Mouse (Mus musculus) forebrain, embryonic 15.5 days (tissue): Measurements from ENCODE around the gene Patj. TPM values are rescaled to one million over a fixed set of nuclear protein-coding genes. Genes with fewer than 3 reads are reported as not detected.

Experiments used
- ATAC-seq: fragments of 200-750 bp; cut with Nextera tagmentation; replicated peaks from 2 replicates; pipeline ENCODE4 v1.8.0; 2017; ENCODE audit warnings: mild to moderate bottlenecking, moderate TSS enrichment, moderate library complexity
- H3K27ac ChIP-seq: fragments of 300-500 bp; sonication (generic); replicated peaks from 2 replicates; pipeline ENCODE4 v1.5.1; 2015; ENCODE audit warnings: mild to moderate bottlenecking, inconsistent platforms
- H3K27me3 ChIP-seq: fragments of 300-500 bp; sonication (generic); 2 replicates; pipeline ENCODE4 v1.6.1; 2015; ENCODE audit warnings: inconsistent platforms
- H3K36me3 ChIP-seq: fragments of 300-500 bp; sonication (generic); 2 replicates; pipeline ENCODE4 v1.6.1; 2015; ENCODE audit warnings: mild to moderate bottlenecking, inconsistent platforms
- H3K4me1 ChIP-seq: fragments of 300-500 bp; sonication (generic); 2 replicates; pipeline ENCODE4 v1.6.1; 2015; ENCODE audit warnings: inconsistent platforms
- H3K4me2 ChIP-seq: fragments of 300-500 bp; sonication (generic); replicated peaks from 2 replicates; pipeline ENCODE4 v1.6.1; 2015; ENCODE audit warnings: mild to moderate bottlenecking, inconsistent platforms
- H3K4me3 ChIP-seq: fragments of 300-500 bp; sonication (generic); 2 replicates; pipeline ENCODE4 v1.5.1; 2015; ENCODE audit warnings: mild to moderate bottlenecking, inconsistent platforms
- H3K9ac ChIP-seq: fragments of 300-500 bp; sonication (generic); replicated peaks from 2 replicates; pipeline ENCODE4 v1.6.1; 2015; ENCODE audit warnings: mild to moderate bottlenecking, inconsistent platforms
- H3K9me3 ChIP-seq: fragments of 300-500 bp; sonication (generic); 2 replicates; pipeline ENCODE4 v1.6.1; 2016; ENCODE audit warnings: inconsistent platforms
- WGBS: fragments of 180-500 bp; shearing (Covaris S2); methylation state at CpG from one replicate; pipeline ENCODE4 v1.1.7; 2015; ENCODE audit warnings: mixed read lengths; 5-methylcytosine and 5-hydroxymethylcytosine counted together
- polyA plus RNA-seq: library from polyadenylated mRNA; unstranded; fragments of >200 nt; fragmentation: Nextera tagmentation; extraction: Ambion mirVana; gene quantifications from 2 replicates; pipeline ENCODE4 v1.2.1, GENCODE M21; 2015

The Patj gene
- polyA plus RNA-seq, 1 experiment from 2014 or later = 7.1 TPM

GRCm38 (mm10) chr4:98638731-98639130 lies 243.1 kb downstream of the Patj start:
- H3K36me3 ChIP-seq = no peaks in the 10 kb centered on the region
- WGBS = 94% methylated on average over 8 of the region's 8 CpGs
- no peak overlapping the region for H3K4me3 ChIP-seq
- H3K4me2 ChIP-seq = no peak overlapping the region
- H3K4me1 ChIP-seq = no peaks in the 10 kb centered on the region
- no peaks in the 10 kb centered on the region for H3K27me3 ChIP-seq
- H3K27ac ChIP-seq = no peak overlapping the region
- H3K9ac ChIP-seq = no peak overlapping the region
- H3K9me3 ChIP-seq = no peaks in the 10 kb centered on the region
- no peak for ATAC-seq

- Histone ChIP-seq H3K36me3 (no peaks in the 10 kb centered on the region), H3K9ac (no peak overlapping the region), H3K27ac (no peak overlapping the region), H3K4me3 (no peak overlapping the region), H3K4me1 (no peaks in the 10 kb centered on the region), H3K4me2 (no peak overlapping the region), H3K9me3 (no peaks in the 10 kb centered on the region), H3K27me3 (no peaks in the 10 kb centered on the region)
- 81% methylated on average over 7 of the region's 7 CpGs for WGBS
- ATAC-seq = no peak
These were observed 258.1 kb downstream of the Patj start for GRCm38 (mm10) chr4:98653650-98654049.

GRCm38 (mm10) chr4:98654419-98654821 lies 258.8 kb downstream of the Patj start:
- Histone ChIP-seq H3K27ac (no peak overlapping the region), H3K4me2 (no peak overlapping the region), H3K36me3 (no peaks in the 10 kb centered on the region), H3K4me3 (no peak overlapping the region), H3K9ac (no peak overlapping the region), H3K9me3 (no peaks in the 10 kb centered on the region), H3K27me3 (no peaks in the 10 kb centered on the region), H3K4me1 (no peaks in the 10 kb centered on the region)
- WGBS = 54% methylated on average over 2 of the region's 2 CpGs
- peak; percentile 69 for ATAC-seq

- no peaks in the 10 kb centered on the region for H3K4me1 ChIP-seq
- no peak for ATAC-seq
These were observed 261.2 kb downstream of the Patj start for GRCm38 (mm10) chr4:98656759-98657158.

GRCm38 (mm10) chr4:98659032-98659431 lies 263.4 kb downstream of the Patj start:
- no peaks in the 10 kb centered on the region for H3K4me1 ChIP-seq
- H3K9me3 ChIP-seq = peaks cover 10% of the 10 kb centered on the region
- no peaks in the 10 kb centered on the region for H3K27me3 ChIP-seq
- no peak overlapping the region for H3K4me2 ChIP-seq
- 62% methylated on average over 2 of the region's 2 CpGs for WGBS
- no peak for ATAC-seq
- H3K27ac ChIP-seq = no peak overlapping the region
- H3K4me3 ChIP-seq = no peak overlapping the region
- no peak overlapping the region for H3K9ac ChIP-seq
- H3K36me3 ChIP-seq = no peaks in the 10 kb centered on the region

More at GRCm38 (mm10) chr4:98656759-98657158, 261.2 kb downstream of the Patj start:
- Histone ChIP-seq H3K36me3 (no peaks in the 10 kb centered on the region), H3K4me2 (no peak overlapping the region), H3K27ac (no peak overlapping the region), H3K9ac (no peak overlapping the region), H3K27me3 (no peaks in the 10 kb centered on the region), H3K9me3 (no peaks in the 10 kb centered on the region), H3K4me3 (no peak overlapping the region)
- WGBS = 85% methylated on average over 1 of the region's 1 CpGs

- H3K9ac ChIP-seq = no peak overlapping the region
- H3K36me3 ChIP-seq = no peaks in the 10 kb centered on the region
- peaks cover 10% of the 10 kb centered on the region for H3K9me3 ChIP-seq
- WGBS = 73% methylated on average over 2 of the region's 2 CpGs
- H3K27ac ChIP-seq = no peak overlapping the region
- no peaks in the 10 kb centered on the region for H3K27me3 ChIP-seq
- H3K4me2 ChIP-seq = no peak overlapping the region
- no peak for ATAC-seq
- H3K4me1 ChIP-seq = no peaks in the 10 kb centered on the region
- no peak overlapping the region for H3K4me3 ChIP-seq
These were observed 264.9 kb downstream of the Patj start for GRCm38 (mm10) chr4:98660534-98660933.

- Histone ChIP-seq H3K4me3 (no peak overlapping the region), H3K27me3 (no peaks in the 10 kb centered on the region), H3K4me1 (no peaks in the 10 kb centered on the region), H3K27ac (no peak overlapping the region), H3K36me3 (no peaks in the 10 kb centered on the region), H3K9ac (no peak overlapping the region), H3K9me3 (peaks cover 10% of the 10 kb centered on the region), H3K4me2 (no peak overlapping the region)
- no peak for ATAC-seq
- 66% methylated on average over 7 of the region's 7 CpGs for WGBS
These were observed 270.3 kb downstream of the Patj start for GRCm38 (mm10) chr4:98665884-98666283.

- ATAC-seq = no peak
- H3K27ac ChIP-seq = no peak overlapping the region
- H3K4me1 ChIP-seq = no peaks in the 10 kb centered on the region
- no peak overlapping the region for H3K4me2 ChIP-seq
- H3K4me3 ChIP-seq = no peak overlapping the region
- H3K27me3 ChIP-seq = no peaks in the 10 kb centered on the region
- 100% methylated on average over 1 of the region's 1 CpGs for WGBS
- no peak overlapping the region for H3K9ac ChIP-seq
- no peaks in the 10 kb centered on the region for H3K36me3 ChIP-seq
- H3K9me3 ChIP-seq = peaks cover 10% of the 10 kb centered on the region
These were observed 270.9 kb downstream of the Patj start for GRCm38 (mm10) chr4:98666451-98666850.

GRCm38 (mm10) chr4:98667009-98667408 lies 271.4 kb downstream of the Patj start:
- no peak overlapping the region for H3K27ac ChIP-seq
- H3K4me1 ChIP-seq = no peaks in the 10 kb centered on the region
- WGBS = 74% methylated on average over 3 of the region's 3 CpGs
- no peak for ATAC-seq
- H3K9me3 ChIP-seq = peaks cover 10% of the 10 kb centered on the region
- H3K4me3 ChIP-seq = no peak overlapping the region
- no peak overlapping the region for H3K4me2 ChIP-seq
- no peaks in the 10 kb centered on the region for H3K27me3 ChIP-seq
- no peaks in the 10 kb centered on the region for H3K36me3 ChIP-seq
- no peak overlapping the region for H3K9ac ChIP-seq

- H3K4me1 ChIP-seq = peaks cover 5% of the 10 kb centered on the region; the same call in 1 of the 2 replicates
- 0 out of 2 replicates have a peak, but pooled peaks have one; percentile 41 for ATAC-seq
- WGBS = 55% methylated on average over 9 of the region's 9 CpGs
- H3K9me3 ChIP-seq = no peaks in the 10 kb centered on the region
- no peaks in the 10 kb centered on the region for H3K36me3 ChIP-seq
- H3K4me2 ChIP-seq = no peak overlapping the region
- no peak overlapping the region for H3K27ac ChIP-seq
- H3K4me3 ChIP-seq = no peak overlapping the region
- no peaks in the 10 kb centered on the region for H3K27me3 ChIP-seq
- no peak overlapping the region for H3K9ac ChIP-seq
These were observed 281.9 kb downstream of the Patj start for GRCm38 (mm10) chr4:98677506-98677905.

GRCm38 (mm10) chr4:98686678-98687267 lies 291.2 kb downstream of the Patj start:
- Histone ChIP-seq H3K9me3 (no peaks in the 10 kb centered on the region), H3K9ac (no peak overlapping the region), H3K4me3 (no peak overlapping the region), H3K4me1 (peaks cover 14% of the 10 kb centered on the region), H3K36me3 (no peaks in the 10 kb centered on the region), H3K4me2 (no peak overlapping the region), H3K27ac (peak overlapping the region; percentile 25), H3K27me3 (no peaks in the 10 kb centered on the region)
- WGBS = 49% methylated on average over 11 of the region's 11 CpGs
- ATAC-seq = peak; percentile 88

- WGBS = 54% methylated on average over 11 of the region's 11 CpGs
These were observed 292.5 kb downstream of the Patj start for GRCm38 (mm10) chr4:98688116-98688515.

GRCm38 (mm10) chr4:98688520-98688919 lies 292.9 kb downstream of the Patj start:
- Histone ChIP-seq H3K27ac (peak overlapping the region; percentile 38; the same call in 1 of the 2 replicates), H3K4me2 (no peak overlapping the region), H3K9me3 (no peaks in the 10 kb centered on the region), H3K36me3 (no peaks in the 10 kb centered on the region), H3K9ac (no peak overlapping the region), H3K4me1 (peaks cover 14% of the 10 kb centered on the region), H3K27me3 (no peaks in the 10 kb centered on the region), H3K4me3 (no peak overlapping the region)
- no peak for ATAC-seq
- WGBS = 76% methylated on average over 9 of the region's 9 CpGs

More at GRCm38 (mm10) chr4:98688116-98688515, 292.5 kb downstream of the Patj start:
- peaks cover 14% of the 10 kb centered on the region for H3K4me1 ChIP-seq
- no peak overlapping the region for H3K4me2 ChIP-seq
- no peak overlapping the region for H3K9ac ChIP-seq
- H3K9me3 ChIP-seq = no peaks in the 10 kb centered on the region
- H3K27me3 ChIP-seq = no peaks in the 10 kb centered on the region
- H3K36me3 ChIP-seq = no peaks in the 10 kb centered on the region
- H3K4me3 ChIP-seq = no peak overlapping the region
- no peak for ATAC-seq
- H3K27ac ChIP-seq = 0 out of 2 replicates have a peak overlapping the region, but pooled peaks have one; percentile 38
